Mouse (Mus musculus): ENCODE measurements at regions not wholly inside any gene's neighbourhood (a gene's known extent, or its start where the extent isn't known, plus 50 kb on each side); places are given as distances from the start of the nearest gene placed in this dataset.

- Histone ChIP-seq H3K9ac (replicated peaks; ENCODE audit: low read length) (no peak overlapping the region), H3K4me2 (ENCODE audit: low read length) (no peak overlapping the region), H3K27me3 (ENCODE audit: control insufficient read depth, insufficient read depth, low read length) (no peaks in the 10 kb centered on the region), H3K9me3 (ENCODE audit: control insufficient read depth, low read length) (no peaks in the 10 kb centered on the region), H3K4me3 (replicated peaks; ENCODE audit: low read depth, low read length) (no peak overlapping the region), H3K4me1 (ENCODE audit: control insufficient read depth, insufficient read depth, low read length) (peaks cover 18% of the 10 kb centered on the region), H3K36me3 (ENCODE audit: control insufficient read depth, insufficient read depth, low read length) (no peaks in the 10 kb centered on the region), H3K27ac (replicated peaks; ENCODE audit: low read depth, low read length) (no peak overlapping the region)
- ATAC-seq (ENCODE audit: low FRiP score, low TSS enrichment), result no peak
- no peak for DNase-seq
- WGBS, result 87% methylated on average over 6 of the region's 6 CpGs
Measured at GRCm38 (mm10) chr6:127326333-127326729, 120.3 kb upstream of the Parp11 start.

GRCm38 (mm10) chr6:127329191-127330014, 117.2 kb upstream of the Parp11 start:
- ATAC-seq (ENCODE audit: low FRiP score, low TSS enrichment) (peak; percentile 33), DNase-seq (peak; percentile 60)
- Histone ChIP-seq H3K4me1 (ENCODE audit: control insufficient read depth, insufficient read depth, low read length) (peaks cover 18% of the 10 kb centered on the region), H3K9me3 (ENCODE audit: control insufficient read depth, low read length) (no peaks in the 10 kb centered on the region), H3K4me3 (replicated peaks; ENCODE audit: low read depth, low read length) (peak overlapping the region; percentile 45), H3K27me3 (ENCODE audit: control insufficient read depth, insufficient read depth, low read length) (no peaks in the 10 kb centered on the region), H3K36me3 (ENCODE audit: control insufficient read depth, insufficient read depth, low read length) (no peaks in the 10 kb centered on the region), H3K27ac (replicated peaks; ENCODE audit: low read depth, low read length) (peak overlapping the region; percentile 69), H3K4me2 (ENCODE audit: low read length) (peak overlapping the region; percentile 82), H3K9ac (replicated peaks; ENCODE audit: low read length) (peak overlapping the region; percentile 66)
- 5% methylated on average over 20 of the region's 20 CpGs for WGBS

GRCm38 (mm10) chr6:127330015-127330705, 116.5 kb upstream of the Parp11 start:
- DNase-seq, result peak; percentile 92
- peak overlapping the region; percentile 82 for H3K4me2 ChIP-seq (ENCODE audit: low read length)
- ATAC-seq (ENCODE audit: low FRiP score, low TSS enrichment), result peak; percentile 93
- no peaks in the 10 kb centered on the region for H3K27me3 ChIP-seq (ENCODE audit: control insufficient read depth, insufficient read depth, low read length)
- H3K27ac ChIP-seq (replicated peaks; ENCODE audit: low read depth, low read length), result peak overlapping the region; percentile 77
- peak overlapping the region; percentile 45 for H3K4me3 ChIP-seq (replicated peaks; ENCODE audit: low read depth, low read length)
- peaks cover 19% of the 10 kb centered on the region for H3K4me1 ChIP-seq (ENCODE audit: control insufficient read depth, insufficient read depth, low read length)
- H3K9ac ChIP-seq (replicated peaks; ENCODE audit: low read length), result peak overlapping the region; percentile 66
- H3K36me3 ChIP-seq (ENCODE audit: control insufficient read depth, insufficient read depth, low read length), result no peaks in the 10 kb centered on the region
- under 1% methylated on average over 46 of the region's 46 CpGs for WGBS
- no peaks in the 10 kb centered on the region for H3K9me3 ChIP-seq (ENCODE audit: control insufficient read depth, low read length)

DNA sequence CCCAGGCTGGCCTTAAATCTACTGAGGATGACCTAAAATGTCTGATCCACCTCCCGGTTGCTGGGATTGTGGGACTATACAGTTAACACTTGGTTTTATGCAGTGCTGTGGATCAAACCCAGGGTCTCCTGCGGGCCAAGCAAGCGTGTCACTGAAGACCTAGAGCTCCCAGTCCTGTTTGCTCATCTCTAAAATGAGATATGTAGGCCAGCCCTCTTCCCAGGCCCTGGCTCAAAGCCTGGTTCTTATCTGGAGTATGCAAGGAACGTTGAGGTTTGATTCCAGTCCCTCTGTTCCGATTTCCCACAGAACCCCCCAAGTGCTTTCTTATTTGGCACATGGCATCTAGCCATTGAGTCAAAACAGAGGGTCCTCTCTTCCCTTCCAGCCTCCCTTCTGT, 115.5 kb upstream of the Parp11 start:
- DNase-seq, result no peak
- Histone ChIP-seq H3K4me1 (ENCODE audit: control insufficient read depth, insufficient read depth, low read length) (peaks cover 26% of the 10 kb centered on the region), H3K27ac (replicated peaks; ENCODE audit: low read depth, low read length) (no peak overlapping the region), H3K9ac (replicated peaks; ENCODE audit: low read length) (no peak overlapping the region), H3K4me3 (replicated peaks; ENCODE audit: low read depth, low read length) (no peak overlapping the region), H3K9me3 (ENCODE audit: control insufficient read depth, low read length) (no peaks in the 10 kb centered on the region), H3K27me3 (ENCODE audit: control insufficient read depth, insufficient read depth, low read length) (no peaks in the 10 kb centered on the region), H3K36me3 (ENCODE audit: control insufficient read depth, insufficient read depth, low read length) (no peaks in the 10 kb centered on the region), H3K4me2 (ENCODE audit: low read length) (no peak overlapping the region; the same call in 1 of the 2 replicates)
- 84% methylated on average over 5 of the region's 5 CpGs for WGBS
- no peak for ATAC-seq (ENCODE audit: low FRiP score, low TSS enrichment)

DNA sequence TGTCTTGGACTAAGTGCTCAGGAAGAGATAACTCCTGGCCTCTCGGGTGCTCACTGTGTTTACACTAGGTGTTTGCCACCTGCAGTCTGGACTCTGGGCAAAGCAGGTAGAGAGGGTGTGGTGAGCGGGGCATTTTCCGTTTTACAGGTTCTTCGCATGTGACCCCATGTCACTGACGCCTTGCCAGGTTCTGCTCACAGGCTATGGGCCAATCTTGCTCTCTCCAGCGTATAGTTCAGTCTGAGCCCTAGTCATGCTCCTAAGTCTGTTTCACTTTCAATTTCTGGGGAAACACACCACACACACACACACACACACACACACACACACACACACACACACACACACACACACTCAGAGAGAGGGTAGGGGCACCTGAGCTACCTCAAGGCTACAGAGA, 112.4 kb upstream of the Parp11 start:
- Histone ChIP-seq H3K9me3 (ENCODE audit: control insufficient read depth, low read length) (no peaks in the 10 kb centered on the region), H3K9ac (replicated peaks; ENCODE audit: low read length) (no peak overlapping the region), H3K4me2 (ENCODE audit: low read length) (no peak overlapping the region), H3K27me3 (ENCODE audit: control insufficient read depth, insufficient read depth, low read length) (no peaks in the 10 kb centered on the region), H3K4me3 (replicated peaks; ENCODE audit: low read depth, low read length) (no peak overlapping the region), H3K36me3 (ENCODE audit: control insufficient read depth, insufficient read depth, low read length) (no peaks in the 10 kb centered on the region), H3K27ac (replicated peaks; ENCODE audit: low read depth, low read length) (no peak overlapping the region), H3K4me1 (ENCODE audit: control insufficient read depth, insufficient read depth, low read length) (peaks cover 44% of the 10 kb centered on the region)
- WGBS, result 96% methylated on average over 6 of the region's 6 CpGs
- ATAC-seq (ENCODE audit: low FRiP score, low TSS enrichment) (no peak), DNase-seq (no peak)

DNA sequence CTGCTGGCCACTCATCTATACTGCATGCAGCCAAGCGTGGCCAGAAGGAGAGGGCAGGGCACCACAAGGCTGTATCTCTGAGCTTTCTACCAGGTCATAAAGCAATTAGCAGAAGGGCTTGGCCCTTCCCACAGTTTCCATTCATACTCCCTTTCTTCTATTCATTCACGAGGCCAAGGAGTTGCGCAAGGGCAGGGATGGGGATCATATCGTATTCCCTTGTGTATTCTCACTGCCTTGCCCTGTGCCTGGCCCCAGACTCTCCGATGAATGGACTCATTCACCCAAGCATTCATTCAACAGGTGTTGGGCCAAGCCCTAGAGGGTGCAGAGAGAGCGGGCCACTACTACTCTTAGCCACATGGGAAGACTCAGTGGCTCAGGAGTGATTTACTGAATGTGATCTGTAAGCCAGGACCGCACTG, 111.2 kb upstream of the Parp11 start:
- 41% methylated on average over 7 of the region's 7 CpGs for WGBS
- Histone ChIP-seq H3K27me3 (ENCODE audit: control insufficient read depth, insufficient read depth, low read length) (no peaks in the 10 kb centered on the region), H3K4me2 (ENCODE audit: low read length) (no peak overlapping the region), H3K9ac (replicated peaks; ENCODE audit: low read length) (no peak overlapping the region), H3K36me3 (ENCODE audit: control insufficient read depth, insufficient read depth, low read length) (no peaks in the 10 kb centered on the region), H3K9me3 (ENCODE audit: control insufficient read depth, low read length) (no peaks in the 10 kb centered on the region), H3K27ac (replicated peaks; ENCODE audit: low read depth, low read length) (no peak overlapping the region), H3K4me1 (ENCODE audit: control insufficient read depth, insufficient read depth, low read length) (peaks cover 36% of the 10 kb centered on the region), H3K4me3 (replicated peaks; ENCODE audit: low read depth, low read length) (no peak overlapping the region)
- DNase-seq, result no peak
- ATAC-seq (ENCODE audit: low FRiP score, low TSS enrichment), result no peak

- DNase-seq (no peak), ATAC-seq (ENCODE audit: low FRiP score, low TSS enrichment) (no peak)
- WGBS, result 14% methylated on average over 12 of the region's 12 CpGs
- H3K27ac ChIP-seq (replicated peaks; ENCODE audit: low read depth, low read length), result peak overlapping the region; percentile 70
- H3K4me1 ChIP-seq (ENCODE audit: control insufficient read depth, insufficient read depth, low read length), result peaks cover 32% of the 10 kb centered on the region
- peak overlapping the region; percentile 19; the same call in 1 of the 2 replicates for H3K4me2 ChIP-seq (ENCODE audit: low read length)
- no peak overlapping the region for H3K9ac ChIP-seq (replicated peaks; ENCODE audit: low read length)
- no peaks in the 10 kb centered on the region for H3K27me3 ChIP-seq (ENCODE audit: control insufficient read depth, insufficient read depth, low read length)
- no peaks in the 10 kb centered on the region for H3K9me3 ChIP-seq (ENCODE audit: control insufficient read depth, low read length)
- H3K4me3 ChIP-seq (replicated peaks; ENCODE audit: low read depth, low read length), result no peak overlapping the region
- no peaks in the 10 kb centered on the region for H3K36me3 ChIP-seq (ENCODE audit: control insufficient read depth, insufficient read depth, low read length)
Measured at GRCm38 (mm10) chr6:127335996-127336660, 110.5 kb upstream of the Parp11 start.

DNA sequence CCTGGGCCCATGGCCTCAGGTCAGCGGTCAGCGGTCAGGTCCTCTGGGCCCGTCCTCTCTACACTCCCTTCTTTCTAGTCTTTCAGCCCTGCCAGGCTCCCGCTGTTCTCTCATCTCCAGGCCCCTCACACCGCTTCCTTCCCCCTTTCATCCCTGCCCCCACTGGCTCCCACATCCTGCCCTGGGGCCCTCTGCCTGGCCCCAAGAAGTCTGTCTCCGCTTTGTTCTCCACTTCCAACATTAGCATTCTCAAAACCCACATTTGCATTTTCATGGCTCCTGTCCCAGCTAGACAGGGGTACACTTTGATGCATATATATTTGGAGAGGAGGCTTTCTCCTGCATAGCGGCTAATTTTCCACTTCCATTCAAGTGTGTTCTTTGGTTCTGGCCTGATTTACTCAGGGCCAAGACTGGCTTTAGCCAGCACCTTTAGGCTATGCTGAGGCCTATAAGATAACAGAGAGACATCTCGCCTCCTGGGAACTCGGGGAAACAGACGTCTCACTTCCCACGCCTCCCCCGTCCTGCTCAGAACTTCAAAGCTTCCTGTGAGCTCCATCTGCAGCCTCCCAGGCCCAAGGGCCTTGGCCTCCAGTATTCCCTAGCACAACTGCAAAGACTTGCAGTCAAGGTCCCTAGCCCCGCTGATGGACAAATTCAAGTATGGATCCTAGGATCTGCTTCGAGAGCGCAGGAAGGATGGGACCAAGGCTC, 109.8 kb upstream of the Parp11 start:
- Histone ChIP-seq H3K27ac (replicated peaks; ENCODE audit: low read depth, low read length) (peak overlapping the region; percentile 70), H3K9me3 (ENCODE audit: control insufficient read depth, low read length) (no peaks in the 10 kb centered on the region), H3K4me2 (ENCODE audit: low read length) (peak overlapping the region; percentile 19), H3K4me1 (ENCODE audit: control insufficient read depth, insufficient read depth, low read length) (peaks cover 32% of the 10 kb centered on the region), H3K27me3 (ENCODE audit: control insufficient read depth, insufficient read depth, low read length) (no peaks in the 10 kb centered on the region), H3K36me3 (ENCODE audit: control insufficient read depth, insufficient read depth, low read length) (no peaks in the 10 kb centered on the region), H3K9ac (replicated peaks; ENCODE audit: low read length) (no peak overlapping the region), H3K4me3 (replicated peaks; ENCODE audit: low read depth, low read length) (no peak overlapping the region)
- ATAC-seq (ENCODE audit: low FRiP score, low TSS enrichment) (peak; percentile 70), DNase-seq (peak; percentile 72)
- WGBS, result 2% methylated on average over 15 of the region's 15 CpGs

Measured in midbrain, embryonic 14.5 days (tissue).